Mouse (Mus musculus) CH12.LX (cell line): Measurements from ENCODE around the gene Zfp60. TPM values are rescaled to one million over a fixed set of nuclear protein-coding genes. Genes with fewer than 3 reads are reported as not detected.

ENCODE experiments used
- DNase-seq: peaks from one replicate; pipeline ENCODE4 v3.0.0-alpha.2; 2013; ENCODE audit errors: extremely low read depth
- H3K27ac ChIP-seq: 2 replicates; pipeline ENCODE4 v1.5.1; 2012; ENCODE audit warnings: low read depth, mild to moderate bottlenecking, control low read depth, moderate library complexity; ENCODE audit not compliant: insufficient read depth
- H3K27me3 ChIP-seq: replicated peaks from 2 replicates; pipeline ENCODE3; 2012; ENCODE audit warnings: inconsistent platforms
- H3K36me3 ChIP-seq, 2 experiments: replicated peaks in 1 of 2; 2 replicates each; pipeline versions ENCODE3 to v1.6.1; 2012; ENCODE audit warnings: inconsistent platforms in 1 of 2, low read length in 1 of 2, mild to moderate bottlenecking in 1 of 2, mixed read lengths in 1 of 2, moderate library complexity in 1 of 2; ENCODE audit not compliant: control insufficient read depth in 1 of 2, insufficient read depth in 1 of 2
- H3K4me1 ChIP-seq, 2 experiments: 2 replicates each; pipeline ENCODE4 v1.6.1; 2012; ENCODE audit warnings: inconsistent platforms in 1 of 2, moderate library complexity in 1 of 2; ENCODE audit not compliant: insufficient read depth in 2 of 2, control insufficient read depth in 1 of 2
- H3K4me2 ChIP-seq: 2 replicates; pipeline ENCODE4 v1.6.1; 2012; ENCODE audit warnings: low read depth, mild to moderate bottlenecking, control low read depth; ENCODE audit not compliant: poor library complexity, insufficient read depth, severe bottlenecking
- H3K4me3 ChIP-seq, 3 experiments: fragments of 150-350 bp in 1 of 3; sonication (generic) in 1 of 3; replicated peaks in 1 of 3; 2 replicates each; pipeline versions ENCODE3 to v1.5.1; 2011 to 2012; ENCODE audit warnings: low read depth in 2 of 3, low read length in 2 of 3, mild to moderate bottlenecking in 2 of 3, moderate library complexity in 2 of 3, control low read depth in 1 of 3, improper control_type of control experiment in 1 of 3, inconsistent platforms in 1 of 3, mixed read lengths in 1 of 3; ENCODE audit not compliant: poor library complexity in 1 of 3
- H3K79me2 ChIP-seq: replicated peaks from 2 replicates; pipeline ENCODE4 v1.6.1; 2012; ENCODE audit warnings: mild to moderate bottlenecking, moderate library complexity; ENCODE audit not compliant: control insufficient read depth, poor library complexity, insufficient read depth, severe bottlenecking; ENCODE audit errors: extremely low read depth
- H3K9ac ChIP-seq: 2 replicates; pipeline ENCODE4 v1.6.1; 2012; ENCODE audit warnings: low read depth, mild to moderate bottlenecking, control low read depth, moderate library complexity; ENCODE audit not compliant: insufficient read depth
- H3K9me3 ChIP-seq: replicated peaks from 2 replicates; pipeline ENCODE3; 2012; ENCODE audit warnings: low read length, inconsistent platforms, mixed read lengths
- CTCF ChIP-seq, 2 experiments: IDR thresholded peaks in 1 of 2; conservative IDR thresholded peaks in 1 of 2; 2 replicates each; pipeline ENCODE4 v1.5.1; 2011 to 2012; ENCODE audit warnings: low read depth in 2 of 2, low read length in 2 of 2, improper control_type of control experiment in 1 of 2, inconsistent platforms in 1 of 2, mild to moderate bottlenecking in 1 of 2, moderate library complexity in 1 of 2
- E2F4 ChIP-seq: IDR thresholded peaks from 2 replicates; pipeline ENCODE4 v1.6.1; 2011; ENCODE audit warnings: low read depth, low read length, improper control_type of control experiment; ENCODE audit not compliant: insufficient replicate concordance
- ELF1 ChIP-seq: IDR thresholded peaks from 2 replicates; pipeline ENCODE4 v1.6.1; 2014; ENCODE audit warnings: low read depth, mild to moderate bottlenecking, inconsistent platforms, low read length, improper control_type of control experiment
- EP300 ChIP-seq: IDR thresholded peaks from 2 replicates; pipeline ENCODE4 v1.6.1; 2011; ENCODE audit warnings: low read length, improper control_type of control experiment
- ETS1 ChIP-seq: conservative IDR thresholded peaks from 2 replicates; pipeline ENCODE4 v1.6.1; 2012; ENCODE audit warnings: low read depth, mild to moderate bottlenecking, inconsistent platforms, low read length, improper control_type of control experiment, moderate library complexity
- GABPA ChIP-seq: IDR thresholded peaks from 2 replicates; pipeline ENCODE4 v1.6.1; 2012; ENCODE audit warnings: low read depth, low read length, improper control_type of control experiment, inconsistent platforms; ENCODE audit not compliant: insufficient replicate concordance
- IRF4 ChIP-seq: IDR thresholded peaks from 2 replicates; pipeline ENCODE4 v1.6.1; 2014; ENCODE audit warnings: low read depth, mild to moderate bottlenecking, inconsistent platforms, low read length, improper control_type of control experiment
- JUND ChIP-seq: conservative IDR thresholded peaks from 2 replicates; pipeline ENCODE4 v1.6.1; 2011; ENCODE audit warnings: low read depth, low read length, improper control_type of control experiment
- MAX ChIP-seq: IDR thresholded peaks from 2 replicates; pipeline ENCODE4 v1.6.1; 2011; ENCODE audit warnings: low read length, improper control_type of control experiment
- MAZ ChIP-seq: IDR thresholded peaks from 2 replicates; pipeline ENCODE4 v1.6.1; 2012; ENCODE audit warnings: low read depth, mild to moderate bottlenecking, inconsistent platforms, low read length, improper control_type of control experiment, moderate library complexity
- MEF2A ChIP-seq: IDR thresholded peaks from 2 replicates; pipeline ENCODE4 v1.6.1; 2014; ENCODE audit warnings: low read depth, mild to moderate bottlenecking, inconsistent platforms, low read length, improper control_type of control experiment, borderline replicate concordance
- MXI1 ChIP-seq: IDR thresholded peaks from 2 replicates; pipeline ENCODE4 v1.6.1; 2011; ENCODE audit warnings: mild to moderate bottlenecking, low read depth, low read length, improper control_type of control experiment
- NELFE ChIP-seq: IDR thresholded peaks from 2 replicates; pipeline ENCODE4 v1.6.1; 2011; ENCODE audit warnings: low read depth, low read length, improper control_type of control experiment
- POLR2AphosphoS2 ChIP-seq: IDR thresholded peaks from 2 replicates; pipeline ENCODE4 v1.6.1; 2011; ENCODE audit warnings: low read depth, low read length, improper control_type of control experiment
- RAD21 ChIP-seq: IDR thresholded peaks from 2 replicates; pipeline ENCODE4 v1.6.1; 2011; ENCODE audit warnings: low read depth, mild to moderate bottlenecking, low read length, improper control_type of control experiment, moderate library complexity
- RCOR1 ChIP-seq: conservative IDR thresholded peaks from 2 replicates; pipeline ENCODE4 v1.6.1; 2012; ENCODE audit warnings: low read depth, mild to moderate bottlenecking, inconsistent platforms, low read length, improper control_type of control experiment
- SIN3A ChIP-seq: IDR thresholded peaks from 2 replicates; pipeline ENCODE4 v1.6.1; 2012; ENCODE audit warnings: low read length, improper control_type of control experiment, inconsistent platforms
- SMC3 ChIP-seq: IDR thresholded peaks from 2 replicates; pipeline ENCODE4 v1.6.1; 2011; ENCODE audit warnings: low read depth, low read length, improper control_type of control experiment
- TBP ChIP-seq: conservative IDR thresholded peaks from 2 replicates; pipeline ENCODE4 v1.6.1; 2011; ENCODE audit warnings: low read depth, low read length, improper control_type of control experiment
- TCF12 ChIP-seq: IDR thresholded peaks from 2 replicates; pipeline ENCODE4 v1.6.1; 2014; ENCODE audit warnings: low read depth, mild to moderate bottlenecking, inconsistent platforms, low read length, improper control_type of control experiment
- ZC3H11A ChIP-seq: IDR thresholded peaks from 2 replicates; pipeline ENCODE4 v1.6.1; 2012; ENCODE audit warnings: low read depth, mild to moderate bottlenecking, inconsistent platforms, low read length, improper control_type of control experiment
- ZNF384 ChIP-seq: IDR thresholded peaks from 2 replicates; pipeline ENCODE4 v1.6.1; 2012; ENCODE audit warnings: low read depth, low read length, improper control_type of control experiment, inconsistent platforms
- dilution Hi-C: fragments of 300-500 bp; cut with MboI; formaldehyde crosslinking; loops from 2 replicates; pipeline ENCODE4 v1.14.3; 2020; ENCODE audit warnings: low sequenced_read_pairs; ENCODE audit not compliant: extremely low pct_unique_long_range_greater_than_20kb, extremely low pct_ligation_motif_present
- in situ Hi-C: fragments of 300-500 bp; cut with MboI; formaldehyde crosslinking; loops from 3 replicates; pipeline ENCODE4 v1.14.3; 2019; ENCODE audit warnings: low sequenced_read_pairs, low pct_ligation_motif_present, low pct_unique_long_range_greater_than_20kb, mixed read lengths
- polyA plus RNA-seq: library from polyadenylated mRNA; unstranded; fragments of >175 nt; gene quantifications from 2 replicates; pipeline ENCODE4 v1.2.1, GENCODE M21; 2012; ENCODE audit warnings: low read depth; ENCODE audit not compliant: insufficient read length
- total RNA-seq, 2 experiments: library from RNA; depleted of rRNA; stranded (reverse); fragments of 300-350 nt in 1 of 2; fragments of >200 nt in 1 of 2; gene quantifications; 2 replicates each; pipeline ENCODE4 v1.2.3; 2012 to 2014

Zfp60 gene
- total and polyA plus RNA-seq, 3 experiments = 6.9 to 8.2 (median 8.1) TPM

DNA sequence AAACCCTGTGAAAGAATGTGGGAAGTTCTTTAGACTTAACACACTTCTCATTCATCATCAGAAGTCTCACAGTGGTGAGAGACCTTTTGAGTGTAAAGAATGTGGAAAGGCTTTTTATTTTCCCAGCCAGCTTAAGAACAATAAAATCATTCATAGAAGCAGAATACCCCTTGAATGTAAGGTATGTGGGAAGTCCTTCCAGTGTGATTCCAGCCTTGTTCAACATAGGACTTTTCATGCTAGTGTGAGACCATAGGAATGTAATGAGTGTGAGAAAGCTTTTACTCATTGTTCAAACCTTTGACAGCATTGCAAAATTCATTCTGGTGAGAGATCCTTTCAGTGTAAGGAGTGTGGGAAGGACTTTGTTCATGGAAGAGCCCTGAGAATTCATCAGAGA, 63.4 kb downstream of the Zfp60 start:
- Histone ChIP-seq H3K36me3 (no peaks in the 10 kb centered on the region), H3K4me3 (no peak overlapping the region), H3K27ac (no peak overlapping the region), H3K9ac (no peak overlapping the region), H3K79me2 (no peaks in the 10 kb centered on the region), H3K4me2 (no peak overlapping the region), H3K27me3 (peaks cover 35% of the 10 kb centered on the region), H3K9me3 (peaks cover 18% of the 10 kb centered on the region), H3K4me1 (no peaks in the 10 kb centered on the region)
- TF ChIP-seq E2F4 (no peak), ZC3H11A (no peak), MEF2A (no peak), MAX (no peak), ELF1 (no peak), TBP (no peak), GABPA (no peak), EP300 (no peak), RAD21 (no peak), JUND (no peak), NELFE (no peak), RCOR1 (no peak), IRF4 (no peak), SMC3 (no peak), MXI1 (no peak), SIN3A (no peak), ETS1 (no peak), ZNF384 (no peak), MAZ (no peak)
- dilution Hi-C loops (no loop called here), in situ Hi-C loops (no loop called here)
- DNase-seq = no peak

DNA sequence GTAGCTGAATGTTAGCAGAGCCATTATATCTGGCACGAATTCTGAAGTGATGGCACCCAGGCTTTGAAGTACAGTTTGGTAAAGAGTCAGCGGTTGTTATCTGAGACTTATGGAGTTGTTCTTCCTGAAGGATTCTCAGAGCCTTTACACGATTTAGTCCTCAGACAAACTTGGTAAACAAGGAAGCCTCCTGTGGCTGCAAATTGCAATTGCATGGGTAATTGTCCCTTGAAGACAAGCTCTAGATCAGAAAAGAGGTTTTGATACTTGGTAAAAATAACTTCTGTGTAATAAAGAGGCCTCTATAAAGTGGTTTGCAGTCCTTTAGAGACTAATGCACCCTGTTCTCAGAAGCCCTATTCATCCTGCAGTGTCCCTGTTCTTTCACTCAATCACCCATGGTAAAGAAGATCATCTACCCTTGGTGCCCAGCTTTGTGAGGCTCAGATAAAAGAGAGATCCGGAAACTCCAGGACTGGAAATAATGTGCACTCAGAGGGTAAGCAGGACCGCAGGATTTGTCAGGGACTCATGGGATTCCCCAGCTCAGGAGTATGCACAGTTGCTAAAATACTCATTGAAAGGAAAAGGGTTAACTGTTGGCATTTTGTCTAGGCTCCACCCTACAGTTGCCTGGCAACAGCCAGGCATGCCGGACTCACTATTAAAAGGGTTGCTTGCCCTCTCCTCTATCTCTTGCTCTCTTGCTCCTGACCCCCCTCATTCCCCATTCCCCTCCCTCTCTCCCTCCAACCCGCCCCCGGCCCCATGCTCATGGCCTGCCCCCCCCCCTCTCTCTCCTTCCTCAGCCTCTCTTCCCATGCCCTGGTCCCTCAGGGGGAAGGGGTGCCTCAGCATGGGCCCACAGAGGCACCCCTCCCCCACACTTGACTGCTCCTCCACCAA, 67.0 kb downstream of the Zfp60 start:
- Histone ChIP-seq H3K9ac (no peak overlapping the region), H3K36me3 (no peaks in the 10 kb centered on the region), H3K4me1 (no peaks in the 10 kb centered on the region), H3K79me2 (no peaks in the 10 kb centered on the region), H3K27ac (no peak overlapping the region), H3K4me2 (no peak overlapping the region), H3K27me3 (peaks cover 18% of the 10 kb centered on the region), H3K4me3 (no peak overlapping the region), H3K9me3 (peaks cover 16% of the 10 kb centered on the region)
- DNase-seq = no peak
- in situ Hi-C loops = no loop called here
- TF ChIP-seq POLR2AphosphoS2 = no peak
- no peak for TF ChIP-seq SIN3A
- TF ChIP-seq CTCF (conservative IDR thresholded peaks at IDR 0.05 in 1 of 2, IDR thresholded peaks at IDR 0.05 in 1 of 2; ENCODE audit: low read depth in 2 of 2, low read length in 2 of 2) = peak in 1 of 2 experiments; percentile 19; a peak in 1 of 4 replicates
- TF ChIP-seq IRF4 = no peak
- TF ChIP-seq EP300 = no peak
- no peak for TF ChIP-seq TCF12
- dilution Hi-C loops = no loop called here
